Mouse (Mus musculus) forebrain, embryonic 15.5 days (tissue): ENCODE results near the gene Lmo3. TPM values are rescaled to one million over a fixed set of nuclear protein-coding genes. Genes with fewer than 3 reads are reported as not detected.

ENCODE experiments used
- ATAC-seq: fragments of 200-750 bp; cut with Nextera tagmentation; replicated peaks from 2 replicates; pipeline ENCODE4 v1.8.0; 2017; ENCODE audit warnings: mild to moderate bottlenecking, moderate TSS enrichment, moderate library complexity
- H3K27ac ChIP-seq: fragments of 300-500 bp; sonication (generic); replicated peaks from 2 replicates; pipeline ENCODE4 v1.5.1; 2015; ENCODE audit warnings: mild to moderate bottlenecking, inconsistent platforms
- H3K27me3 ChIP-seq: fragments of 300-500 bp; sonication (generic); 2 replicates; pipeline ENCODE4 v1.6.1; 2015; ENCODE audit warnings: inconsistent platforms
- H3K36me3 ChIP-seq: fragments of 300-500 bp; sonication (generic); 2 replicates; pipeline ENCODE4 v1.6.1; 2015; ENCODE audit warnings: mild to moderate bottlenecking, inconsistent platforms
- H3K4me1 ChIP-seq: fragments of 300-500 bp; sonication (generic); 2 replicates; pipeline ENCODE4 v1.6.1; 2015; ENCODE audit warnings: inconsistent platforms
- H3K4me2 ChIP-seq: fragments of 300-500 bp; sonication (generic); replicated peaks from 2 replicates; pipeline ENCODE4 v1.6.1; 2015; ENCODE audit warnings: mild to moderate bottlenecking, inconsistent platforms
- H3K4me3 ChIP-seq: fragments of 300-500 bp; sonication (generic); 2 replicates; pipeline ENCODE4 v1.5.1; 2015; ENCODE audit warnings: mild to moderate bottlenecking, inconsistent platforms
- H3K9ac ChIP-seq: fragments of 300-500 bp; sonication (generic); replicated peaks from 2 replicates; pipeline ENCODE4 v1.6.1; 2015; ENCODE audit warnings: mild to moderate bottlenecking, inconsistent platforms
- H3K9me3 ChIP-seq: fragments of 300-500 bp; sonication (generic); 2 replicates; pipeline ENCODE4 v1.6.1; 2016; ENCODE audit warnings: inconsistent platforms
- WGBS: fragments of 180-500 bp; shearing (Covaris S2); methylation state at CpG from one replicate; pipeline ENCODE4 v1.1.7; 2015; ENCODE audit warnings: mixed read lengths; 5-methylcytosine and 5-hydroxymethylcytosine counted together
- polyA plus RNA-seq: library from polyadenylated mRNA; unstranded; fragments of >200 nt; fragmentation: Nextera tagmentation; extraction: Ambion mirVana; gene quantifications from 2 replicates; pipeline ENCODE4 v1.2.1, GENCODE M21; 2015

The Lmo3 gene
- polyA plus RNA-seq, 1 experiment from 2014 or later = 164 TPM

DNA sequence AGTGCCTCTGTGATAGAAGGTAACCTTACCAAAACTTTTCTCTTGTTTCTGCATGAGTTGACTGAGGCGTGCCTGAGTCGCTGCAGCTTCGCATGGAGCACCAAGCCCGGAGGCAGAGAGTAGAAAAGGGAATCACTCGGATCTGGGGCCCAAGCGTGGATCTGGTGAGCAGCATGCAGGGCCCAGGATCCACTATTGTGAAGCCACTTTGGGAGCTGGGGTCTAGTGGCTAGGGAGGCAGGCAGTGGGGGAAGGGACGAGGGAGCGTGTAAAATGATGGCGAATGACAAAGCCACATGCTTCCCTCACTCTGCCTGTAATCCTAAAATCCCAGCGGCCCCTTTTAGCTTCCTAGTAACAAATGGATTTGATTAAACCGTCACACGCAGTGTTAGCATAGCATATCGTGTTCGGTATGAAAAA lies 160.6 kb downstream of the Lmo3 start:
- Histone ChIP-seq H3K36me3 (no peaks in the 10 kb centered on the region), H3K9ac (peak overlapping the region; percentile 69), H3K4me2 (peak overlapping the region; percentile 72), H3K27me3 (no peaks in the 10 kb centered on the region), H3K4me3 (peak overlapping the region; percentile 52), H3K27ac (peak overlapping the region; percentile 96), H3K9me3 (no peaks in the 10 kb centered on the region), H3K4me1 (peaks cover 67% of the 10 kb centered on the region)
- WGBS = under 1% methylated on average over 14 of the region's 14 CpGs
- ATAC-seq = peak; percentile 20; the same call in 1 of the 2 replicates

DNA sequence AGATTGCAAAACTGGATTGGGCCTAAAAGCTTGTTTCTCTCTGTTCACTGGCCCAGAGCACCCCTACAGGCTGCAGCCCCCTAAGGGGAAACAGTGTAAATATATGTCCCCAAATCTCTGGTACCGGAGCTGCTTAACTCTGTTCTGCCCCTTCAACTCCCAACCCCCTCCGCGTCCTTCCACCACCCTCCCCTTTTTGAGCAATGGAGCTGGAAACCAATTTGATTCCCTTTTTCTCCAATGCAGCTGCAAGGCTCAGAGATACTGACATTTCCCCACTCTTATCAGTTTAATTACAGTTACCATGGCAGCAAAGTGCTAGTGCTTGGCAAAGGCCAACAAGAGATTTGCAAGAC lies 161.3 kb downstream of the Lmo3 start:
- H3K9me3 ChIP-seq = no peaks in the 10 kb centered on the region
- no peaks in the 10 kb centered on the region for H3K27me3 ChIP-seq
- peak overlapping the region; percentile 52 for H3K4me3 ChIP-seq
- peaks cover 63% of the 10 kb centered on the region for H3K4me1 ChIP-seq
- 0% methylated on average over 3 of the region's 3 CpGs for WGBS
- no peaks in the 10 kb centered on the region for H3K36me3 ChIP-seq
- H3K27ac ChIP-seq = peak overlapping the region; percentile 96
- peak; percentile 58 for ATAC-seq
- peak overlapping the region; percentile 72 for H3K4me2 ChIP-seq
- H3K9ac ChIP-seq = peak overlapping the region; percentile 69

- ATAC-seq = peak; percentile 56
- H3K36me3 ChIP-seq = no peaks in the 10 kb centered on the region
Measured at GRCm38 (mm10) chr6:138419871-138420535, 161.8 kb downstream of the Lmo3 start.

DNA sequence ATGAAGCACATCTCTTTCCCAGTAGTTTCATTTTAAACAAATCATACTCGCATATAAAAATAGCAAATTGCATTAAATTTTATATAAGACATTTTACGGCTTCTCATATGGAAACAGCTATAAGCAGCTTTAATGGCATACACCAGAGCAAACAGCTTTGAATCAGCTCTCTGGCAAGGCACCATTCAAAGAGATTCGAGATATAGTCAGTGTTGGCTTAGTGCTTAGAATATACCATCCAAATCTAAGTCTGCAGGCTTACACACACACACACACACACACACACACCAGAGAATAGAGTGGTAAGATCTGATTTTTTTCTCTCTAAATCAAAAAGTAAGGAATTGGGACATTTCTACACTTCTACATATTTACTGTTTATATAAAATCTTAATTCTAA lies 169.7 kb downstream of the Lmo3 start:
- no peaks in the 10 kb centered on the region for H3K27me3 ChIP-seq
- H3K36me3 ChIP-seq = no peaks in the 10 kb centered on the region
- 80% methylated on average over 3 of the region's 3 CpGs for WGBS
- ATAC-seq = no peak; the same call in 1 of the 2 replicates
- H3K4me3 ChIP-seq = no peak overlapping the region
- no peaks in the 10 kb centered on the region for H3K9me3 ChIP-seq
- no peak overlapping the region for H3K27ac ChIP-seq
- no peak overlapping the region for H3K4me2 ChIP-seq
- H3K4me1 ChIP-seq = peaks cover 21% of the 10 kb centered on the region
- no peak overlapping the region for H3K9ac ChIP-seq

More at GRCm38 (mm10) chr6:138419871-138420535, 161.8 kb downstream of the Lmo3 start:
- H3K27ac ChIP-seq = peak overlapping the region; percentile 96
- no peaks in the 10 kb centered on the region for H3K9me3 ChIP-seq
- H3K4me3 ChIP-seq = peak overlapping the region; percentile 52
- peaks cover 59% of the 10 kb centered on the region for H3K4me1 ChIP-seq
- no peaks in the 10 kb centered on the region for H3K27me3 ChIP-seq
- peak overlapping the region; percentile 69 for H3K9ac ChIP-seq
- H3K4me2 ChIP-seq = peak overlapping the region; percentile 72
- 2% methylated on average over 8 of the region's 8 CpGs for WGBS

- 79% methylated on average over 6 of the region's 6 CpGs for WGBS
- Histone ChIP-seq H3K9me3 (no peaks in the 10 kb centered on the region), H3K27ac (no peak overlapping the region), H3K9ac (no peak overlapping the region), H3K4me2 (no peak overlapping the region), H3K4me3 (no peak overlapping the region), H3K36me3 (no peaks in the 10 kb centered on the region), H3K4me1 (no peaks in the 10 kb centered on the region), H3K27me3 (no peaks in the 10 kb centered on the region)
- no peak for ATAC-seq
Measured at GRCm38 (mm10) chr6:138402031-138402430, 179.7 kb downstream of the Lmo3 start.

GRCm38 (mm10) chr6:138398836-138399235 lies 182.9 kb downstream of the Lmo3 start:
- no peak for ATAC-seq
- H3K36me3 ChIP-seq = no peaks in the 10 kb centered on the region
- no peak overlapping the region for H3K4me2 ChIP-seq
- H3K9ac ChIP-seq = no peak overlapping the region
- H3K4me3 ChIP-seq = no peak overlapping the region
- H3K4me1 ChIP-seq = no peaks in the 10 kb centered on the region
- H3K27ac ChIP-seq = no peak overlapping the region
- WGBS = 94% methylated on average over 1 of the region's 1 CpGs
- H3K27me3 ChIP-seq = no peaks in the 10 kb centered on the region
- no peaks in the 10 kb centered on the region for H3K9me3 ChIP-seq

GRCm38 (mm10) chr6:138391085-138391484 lies 190.7 kb downstream of the Lmo3 start:
- Histone ChIP-seq H3K36me3 (no peaks in the 10 kb centered on the region), H3K4me2 (no peak overlapping the region), H3K27ac (no peak overlapping the region), H3K9me3 (no peaks in the 10 kb centered on the region), H3K4me1 (peaks cover 19% of the 10 kb centered on the region; the same call in 1 of the 2 replicates), H3K9ac (no peak overlapping the region), H3K27me3 (no peaks in the 10 kb centered on the region), H3K4me3 (no peak overlapping the region)
- WGBS = 60% methylated on average over 5 of the region's 5 CpGs
- ATAC-seq = 0 out of 2 replicates have a peak, but pooled peaks have one; percentile 38

DNA sequence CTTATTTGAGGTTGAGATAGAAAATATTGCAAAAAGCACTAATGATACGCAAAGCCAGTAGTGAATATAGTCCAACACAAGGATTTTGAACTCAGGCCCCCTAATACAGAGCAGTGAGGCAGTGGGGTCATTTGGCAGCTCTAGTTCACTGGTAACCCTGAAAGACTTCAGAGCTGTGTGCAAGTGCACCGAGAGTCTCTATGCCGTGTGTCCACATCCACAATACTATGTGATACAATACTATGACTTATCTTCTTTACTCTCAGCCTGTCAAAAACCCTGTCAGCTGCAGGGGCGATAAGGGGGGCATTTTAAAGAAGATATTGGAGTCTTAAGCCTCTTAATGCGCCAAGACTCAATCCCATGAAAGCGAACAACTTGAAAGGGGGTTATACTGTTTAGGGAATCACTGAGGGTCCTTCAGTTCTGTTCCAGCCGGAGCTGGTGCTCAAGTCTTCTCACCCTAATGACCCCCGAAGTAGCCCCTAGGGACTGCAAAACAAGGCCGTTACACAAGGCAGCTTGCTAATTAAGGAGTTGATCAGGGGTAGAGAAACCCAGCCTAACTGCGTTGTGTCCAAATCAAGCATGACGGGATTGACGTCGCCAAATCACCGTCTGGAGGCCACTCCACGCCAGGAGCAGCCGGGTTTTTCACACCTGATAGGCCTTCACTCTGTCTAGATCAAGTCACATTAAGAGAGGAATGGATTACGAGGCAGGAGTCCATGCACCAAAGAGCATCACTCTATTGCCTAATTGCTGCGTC lies 193.4 kb downstream of the Lmo3 start:
- Histone ChIP-seq H3K9me3 (no peaks in the 10 kb centered on the region), H3K4me2 (no peak overlapping the region), H3K27ac (no peak overlapping the region), H3K9ac (no peak overlapping the region), H3K36me3 (no peaks in the 10 kb centered on the region), H3K4me1 (peaks cover 22% of the 10 kb centered on the region; the same call in 1 of the 2 replicates), H3K4me3 (no peak overlapping the region), H3K27me3 (no peaks in the 10 kb centered on the region)
- WGBS = 28% methylated on average over 18 of the region's 18 CpGs
- ATAC-seq = no peak

DNA sequence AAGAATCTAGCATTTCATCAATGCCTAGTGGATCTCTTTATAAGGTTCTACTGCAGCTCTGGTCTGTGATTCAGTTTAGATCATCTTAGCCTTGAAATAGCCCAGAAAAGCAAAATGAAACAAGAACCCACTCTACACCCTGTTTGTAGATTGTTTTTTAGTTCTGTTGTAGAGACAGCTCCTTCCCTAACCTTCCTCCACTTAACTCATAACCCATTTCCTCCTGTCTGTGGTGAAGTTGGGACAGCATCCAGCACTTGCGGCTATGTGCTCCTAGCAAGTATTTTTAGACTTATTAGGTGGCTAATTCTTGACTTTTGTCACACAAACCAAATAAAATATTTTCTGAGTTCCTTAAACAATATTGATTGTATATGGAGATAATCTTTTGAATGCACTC lies 198.6 kb downstream of the Lmo3 start:
- H3K4me1 ChIP-seq = peaks cover 17% of the 10 kb centered on the region
- 96% methylated on average over 1 of the region's 1 CpGs for WGBS
- no peak overlapping the region for H3K27ac ChIP-seq
- H3K9me3 ChIP-seq = no peaks in the 10 kb centered on the region
- H3K36me3 ChIP-seq = no peaks in the 10 kb centered on the region
- H3K9ac ChIP-seq = no peak overlapping the region
- ATAC-seq = no peak
- no peak overlapping the region for H3K4me2 ChIP-seq
- no peaks in the 10 kb centered on the region for H3K27me3 ChIP-seq
- H3K4me3 ChIP-seq = no peak overlapping the region

GRCm38 (mm10) chr6:138371176-138371575 lies 210.6 kb downstream of the Lmo3 start:
- Histone ChIP-seq H3K9ac (no peak overlapping the region), H3K4me2 (no peak overlapping the region), H3K27me3 (no peaks in the 10 kb centered on the region), H3K27ac (no peak overlapping the region), H3K4me3 (no peak overlapping the region), H3K9me3 (no peaks in the 10 kb centered on the region), H3K4me1 (no peaks in the 10 kb centered on the region), H3K36me3 (no peaks in the 10 kb centered on the region)
- 94% methylated on average over 2 of the region's 2 CpGs for WGBS
- ATAC-seq = no peak

- no peaks in the 10 kb centered on the region for H3K27me3 ChIP-seq
- no peak overlapping the region for H3K27ac ChIP-seq
- ATAC-seq = no peak
- H3K4me1 ChIP-seq = 0 out of 2 replicates have a peak, but pooled peaks cover 3% of the 10 kb centered on the region
- WGBS = 55% methylated on average over 5 of the region's 5 CpGs
- H3K4me2 ChIP-seq = no peak overlapping the region
- H3K9ac ChIP-seq = no peak overlapping the region
- no peak overlapping the region for H3K4me3 ChIP-seq
- peaks cover 8% of the 10 kb centered on the region; the same call in 1 of the 2 replicates for H3K36me3 ChIP-seq
- H3K9me3 ChIP-seq = no peaks in the 10 kb centered on the region
Measured at GRCm38 (mm10) chr6:138364111-138364510, 217.7 kb downstream of the Lmo3 start.

- H3K4me2 ChIP-seq = no peak overlapping the region
- 87% methylated on average over 3 of the region's 3 CpGs for WGBS
- no peaks in the 10 kb centered on the region for H3K4me1 ChIP-seq
- no peaks in the 10 kb centered on the region for H3K9me3 ChIP-seq
- no peak for ATAC-seq
- no peak overlapping the region for H3K4me3 ChIP-seq
- H3K9ac ChIP-seq = no peak overlapping the region
- H3K36me3 ChIP-seq = no peaks in the 10 kb centered on the region
- H3K27me3 ChIP-seq = no peaks in the 10 kb centered on the region
- H3K27ac ChIP-seq = no peak overlapping the region
Measured at GRCm38 (mm10) chr6:138350587-138351345, 231.0 kb downstream of the Lmo3 start.
